Mouse (Mus musculus): ENCODE measurements at regions not wholly inside any gene's neighbourhood (a gene's known extent, or its start where the extent isn't known, plus 50 kb on each side); places are given as distances from the start of the nearest gene placed in this dataset.

- no peak for TF ChIP-seq EP300 (IDR thresholded peaks at IDR 0.05; ENCODE audit: low read depth in 1 of 2, low read length in 2 of 2)
- TF ChIP-seq POLR2A (IDR thresholded peaks at IDR 0.05; ENCODE audit: control insufficient read depth in 1 of 2, insufficient read depth in 1 of 2, low read depth in 1 of 2, low read length in 2 of 2, poor library complexity in 1 of 2) = no peak
- no peak for TF ChIP-seq MAX (IDR thresholded peaks at IDR 0.05; ENCODE audit: low read length)
- TF ChIP-seq E2F4 (IDR thresholded peaks at IDR 0.05; ENCODE audit: borderline replicate concordance, low read depth, low read length) = no peak
- TF ChIP-seq RAD21 (IDR thresholded peaks at IDR 0.05; ENCODE audit: low read depth, low read length) = no peak
- no peak for TF ChIP-seq CTCF (IDR thresholded peaks at IDR 0.05 in 2 of 3, conservative IDR thresholded peaks at IDR 0.05 in 1 of 3; ENCODE audit: control insufficient read depth in 1 of 3, insufficient read depth in 1 of 3, low read depth in 2 of 3, low read length in 3 of 3, poor library complexity in 1 of 3, severe bottlenecking in 1 of 3)
- no peak for TF ChIP-seq TAL1 (IDR thresholded peaks at IDR 0.05; ENCODE audit: low read length)
Observed at GRCm38 (mm10) chr8:90579426-90579825, 231.3 kb upstream of the Tox3 start.
